Mouse (Mus musculus) CD4-positive, CD25-positive, alpha-beta regulatory T cell, adult 4 months (primary cell): Measurements from ENCODE around the gene Cenpf. TPM values are rescaled to one million over a fixed set of nuclear protein-coding genes. Genes with fewer than 3 reads are reported as not detected.
"Not testable (repeated sequence)": the region's sequence is repeated elsewhere in the genome, so short reads cannot be mapped to it uniquely, and the experiment has no call there.

Source experiments
- ATAC-seq: one replicate; pipeline ENCODE4 v1.8.0; 2017
- polyA plus RNA-seq, 2 experiments: library from polyadenylated mRNA; unstranded; fragments of 100-300 nt; shearing (Covaris generic); gene quantifications; one replicate each; pipeline ENCODE4 v1.2.1; 2017

Cenpf gene
- polyA plus RNA-seq, 2 experiments from 2014 or later: 1.7 to 4.8 TPM

- ATAC-seq: not testable (repeated sequence)
These were observed 4.6 kb upstream of the Cenpf start for GRCm38 (mm10) chr1:189692442-189692841.

DNA sequence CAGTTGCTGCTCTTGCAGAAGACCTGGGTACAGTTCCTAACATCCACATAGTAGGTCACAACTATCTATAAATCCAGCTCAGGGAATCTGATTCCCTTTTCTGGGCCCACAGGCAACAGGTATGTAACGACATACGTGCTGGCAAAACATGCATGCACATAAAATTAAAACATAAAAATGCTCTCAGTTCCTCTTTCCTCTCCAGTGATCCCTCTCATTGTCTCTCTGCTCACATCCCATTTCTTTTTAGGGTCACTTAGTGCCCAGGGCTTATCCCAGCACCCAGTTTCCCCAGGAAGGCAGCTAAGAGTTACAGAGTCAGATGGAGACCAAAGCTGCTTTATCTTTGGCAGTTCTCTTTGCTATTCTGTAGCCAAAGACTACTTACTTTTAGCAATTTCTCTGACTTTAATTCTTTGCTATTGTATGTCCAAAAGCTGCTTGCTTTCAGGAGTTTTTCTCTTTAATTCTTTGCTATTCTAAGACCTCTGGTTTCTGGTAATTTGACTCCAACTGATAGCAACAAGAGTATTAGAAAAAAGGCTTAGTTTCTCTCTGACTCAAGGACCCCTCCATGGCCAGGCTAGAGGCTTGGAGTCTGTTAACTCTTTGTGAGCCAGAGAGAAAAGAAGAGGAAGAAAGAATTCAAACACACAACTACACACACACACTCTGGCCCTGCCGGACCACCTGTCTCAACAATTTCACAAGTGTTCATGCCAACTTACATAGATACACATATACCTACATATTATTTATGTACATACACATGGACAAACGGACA, 1.4 kb upstream of the Cenpf start:
- no peak for ATAC-seq

- ATAC-seq: no peak
These were observed 483 bp upstream of the Cenpf start for GRCm38 (mm10) chr1:189688388-189688750.

DNA sequence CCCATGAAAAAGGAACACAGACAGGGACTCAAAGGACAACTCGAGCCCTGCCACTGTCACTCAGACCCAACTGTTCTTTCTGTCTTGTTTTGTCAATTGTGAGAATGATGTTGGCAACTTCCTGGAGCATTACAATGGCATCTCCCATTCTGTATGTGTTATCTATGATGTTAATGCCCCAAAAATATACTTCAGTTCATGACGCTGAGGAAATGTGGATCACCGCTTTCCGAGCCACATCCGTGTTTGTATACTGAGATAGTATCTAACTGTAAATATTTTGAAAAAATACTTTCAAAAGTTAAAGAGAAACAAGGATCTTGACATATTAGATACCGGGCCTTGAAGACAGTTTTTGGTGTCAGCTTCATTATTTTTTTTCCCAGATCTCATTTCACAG, 1.9 kb downstream of the Cenpf start:
- no peak for ATAC-seq

DNA sequence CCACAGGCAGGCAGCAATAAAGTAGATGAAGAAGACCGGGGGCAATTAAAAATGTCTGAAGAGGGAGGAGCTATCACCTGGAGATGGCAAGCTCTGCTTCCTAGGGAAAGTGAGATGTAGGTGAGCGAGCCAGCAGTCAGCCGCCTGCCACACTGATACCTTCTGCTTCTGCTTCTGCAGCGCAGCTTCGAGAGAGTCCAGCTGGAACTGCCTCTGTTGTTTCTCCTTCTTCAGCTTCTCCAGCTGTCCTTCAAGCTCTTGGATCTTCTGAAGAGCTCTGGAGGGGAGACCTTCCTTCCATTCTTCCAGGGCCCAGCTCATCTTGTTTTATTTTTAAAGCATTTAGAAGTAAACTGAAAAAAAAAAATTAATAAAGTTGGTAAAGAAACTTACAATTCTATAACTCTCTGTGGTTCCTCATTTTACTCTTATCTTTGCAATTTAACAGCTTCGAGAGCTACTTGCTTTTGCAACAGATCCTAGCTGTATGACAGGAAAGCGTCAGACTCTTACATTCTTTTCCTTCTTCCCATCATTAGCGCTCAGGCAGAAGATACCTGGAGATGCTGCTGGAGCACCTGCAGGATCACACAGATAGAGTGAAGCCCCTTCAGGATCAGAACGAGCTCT, 3.0 kb downstream of the Cenpf start:
- no peak for ATAC-seq

- ATAC-seq: no peak
These were observed 8.3 kb downstream of the Cenpf start for GRCm38 (mm10) chr1:189679555-189679954.

DNA sequence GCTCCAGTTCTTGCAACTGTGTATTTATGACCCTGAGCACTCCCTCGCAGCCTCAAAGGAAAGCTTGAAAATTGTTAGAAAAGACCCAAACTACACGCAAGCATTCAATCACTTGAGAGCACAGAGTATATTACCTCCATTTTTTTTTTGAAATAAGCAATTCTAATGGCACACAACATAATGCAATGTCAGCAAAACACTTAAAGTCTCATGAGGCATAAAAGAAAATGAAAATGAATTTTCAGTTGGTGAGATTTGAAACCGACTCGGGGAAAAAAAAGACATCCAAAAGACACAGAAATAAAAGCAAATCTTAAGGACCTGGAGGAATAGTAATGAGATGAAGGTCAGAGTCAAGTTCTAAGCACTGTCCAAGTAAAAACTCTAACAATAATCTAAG, 11.9 kb downstream of the Cenpf start:
- peak; percentile 17 for ATAC-seq

DNA sequence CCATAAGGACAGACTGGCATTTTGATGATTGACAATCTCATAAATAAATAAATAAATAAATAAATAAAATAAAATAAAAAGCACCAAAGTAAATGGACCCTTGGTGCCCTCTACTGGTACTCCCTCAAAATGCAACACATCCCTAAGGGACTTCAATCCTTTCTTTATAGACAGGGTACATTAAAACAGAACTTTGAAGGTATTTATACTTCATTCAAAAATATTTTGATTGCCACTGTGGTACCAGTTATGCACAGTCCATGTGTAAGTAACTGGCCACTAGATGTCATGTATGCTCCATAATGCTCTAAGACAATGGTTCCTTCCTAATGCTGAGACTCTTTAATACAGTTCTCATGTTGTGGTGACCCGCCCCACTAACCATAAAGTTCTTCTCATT, 12.5 kb downstream of the Cenpf start:
- ATAC-seq: peak; percentile 65

DNA sequence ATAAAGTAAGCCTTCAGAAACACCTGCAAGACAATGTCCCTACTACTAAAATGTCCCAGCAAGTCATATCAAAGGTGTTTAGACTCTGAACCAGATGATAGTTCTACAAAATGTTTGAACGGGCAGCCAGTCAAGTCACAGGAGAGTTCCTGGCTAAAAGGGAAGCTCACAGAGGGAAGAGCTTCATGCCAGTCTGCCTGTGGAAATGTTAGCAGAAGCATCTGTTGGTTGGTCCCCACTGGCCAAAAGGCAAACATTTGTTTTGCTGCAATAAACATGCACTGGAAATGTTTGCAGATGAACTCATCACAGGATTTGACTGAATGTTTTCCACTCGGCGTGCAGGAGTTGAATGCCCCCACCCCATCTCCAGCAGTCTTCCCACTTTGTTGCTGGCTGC, 21.9 kb downstream of the Cenpf start:
- ATAC-seq: no peak

- no peak for ATAC-seq
These were observed 23.1 kb downstream of the Cenpf start for GRCm38 (mm10) chr1:189664873-189665144.

- ATAC-seq: no peak
These were observed 23.6 kb downstream of the Cenpf start for GRCm38 (mm10) chr1:189664061-189664872.

GRCm38 (mm10) chr1:189663437-189663836, 24.4 kb downstream of the Cenpf start:
- no peak for ATAC-seq

DNA sequence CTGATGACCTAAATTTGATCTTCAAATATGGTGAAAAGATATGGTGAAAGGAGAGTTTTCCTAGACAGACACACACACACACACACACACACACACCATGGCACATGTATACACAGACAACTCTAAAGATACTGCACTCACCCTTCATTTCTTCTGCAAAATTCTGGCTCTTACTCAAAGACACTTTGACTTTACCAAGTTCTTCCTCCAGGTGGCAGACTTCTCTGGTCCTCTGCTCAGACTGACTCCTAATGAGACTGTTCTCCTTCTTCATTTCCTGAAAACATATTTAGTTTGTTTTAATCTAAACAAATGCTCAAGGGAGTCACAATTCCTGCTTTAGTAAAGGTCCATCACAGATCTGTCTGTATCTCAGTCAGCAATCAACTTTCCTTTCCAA, 26.0 kb downstream of the Cenpf start:
- peak; percentile 90 for ATAC-seq

- no peak for ATAC-seq
These were observed 30.5 kb downstream of the Cenpf start for GRCm38 (mm10) chr1:189657406-189657805.

DNA sequence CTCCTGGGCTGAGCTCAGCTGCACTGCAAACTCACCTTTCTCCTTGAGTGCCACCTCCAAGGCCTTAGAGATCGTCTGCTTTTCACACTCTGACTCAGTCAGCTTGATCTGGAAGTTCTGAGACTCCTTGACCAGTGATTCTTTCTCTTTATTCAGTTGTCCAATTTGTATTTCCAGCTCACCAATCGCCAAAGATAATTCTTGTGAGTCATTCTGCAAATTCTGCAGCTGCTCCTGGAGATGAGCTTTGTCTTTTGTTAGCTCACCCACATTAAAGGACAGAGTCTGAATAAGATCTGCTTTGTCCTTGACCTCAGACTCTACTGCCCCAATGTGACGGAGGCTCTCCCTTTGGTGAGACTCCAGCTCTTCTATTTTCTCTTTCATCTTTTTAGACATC, 34.1 kb downstream of the Cenpf start:
- ATAC-seq: no peak

- no peak for ATAC-seq
These were observed 41.3 kb downstream of the Cenpf start for GRCm38 (mm10) chr1:189646597-189646996.

- ATAC-seq: no peak
These were observed 42.5 kb downstream of the Cenpf start for GRCm38 (mm10) chr1:189645371-189645770.

DNA sequence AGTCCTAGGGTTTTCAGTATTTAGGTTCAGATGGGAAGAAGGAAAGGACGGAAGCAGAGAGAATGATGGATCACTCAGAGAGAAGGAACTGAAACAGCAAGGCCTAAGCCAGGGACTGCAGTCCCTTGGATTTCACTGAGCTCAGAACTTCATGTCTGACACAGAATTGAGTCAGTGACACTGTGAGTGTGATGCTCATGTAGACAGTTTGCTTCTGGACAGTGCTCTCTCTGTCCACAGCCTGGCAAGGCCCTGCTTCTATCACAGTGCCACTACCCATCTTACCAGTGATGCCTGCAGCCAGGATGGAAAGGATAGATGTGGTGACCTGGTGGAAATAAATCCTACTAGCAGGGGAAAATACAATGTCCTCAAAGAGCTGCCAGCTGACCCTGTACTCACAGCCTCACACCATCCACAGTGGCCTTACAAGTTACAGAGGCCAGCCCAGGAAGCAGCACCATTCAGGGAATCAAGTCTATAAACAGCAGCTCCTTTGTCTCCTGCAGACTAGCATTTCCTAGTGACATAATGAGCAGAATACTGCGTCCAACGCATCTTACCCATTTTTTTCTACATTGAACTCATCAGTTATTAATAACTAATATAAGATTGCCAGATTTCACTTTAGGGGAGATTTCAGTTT, 43.1 kb downstream of the Cenpf start:
- ATAC-seq: no peak

GRCm38 (mm10) chr1:189639581-189639980, 48.3 kb downstream of the Cenpf start:
- ATAC-seq: no peak

GRCm38 (mm10) chr1:189633791-189634190, 54.1 kb downstream of the Cenpf start:
- ATAC-seq: no peak

- no peak for ATAC-seq
These were observed 55.8 kb downstream of the Cenpf start for GRCm38 (mm10) chr1:189631906-189632675.

DNA sequence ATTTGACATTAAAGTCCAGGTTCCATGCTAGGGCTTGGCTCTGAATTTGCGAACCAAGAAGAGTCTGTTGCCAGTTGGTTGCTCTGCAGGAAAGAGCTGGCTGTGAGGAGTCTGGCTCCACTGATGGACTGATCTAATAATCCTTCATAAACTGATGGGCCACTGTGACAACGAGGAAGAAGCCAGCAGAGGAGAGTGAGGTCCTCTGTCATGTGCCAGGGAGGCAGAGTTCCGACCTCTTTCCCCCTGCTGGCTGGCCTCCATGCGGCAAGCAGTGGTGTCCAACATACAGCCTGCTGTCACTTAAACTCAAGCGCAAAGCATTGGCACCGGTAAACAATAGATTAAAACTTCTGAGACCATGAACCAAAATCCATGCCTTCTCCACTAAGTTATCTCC, 57.9 kb downstream of the Cenpf start:
- no peak for ATAC-seq
